Mouse (Mus musculus) midbrain, postnatal 0 days (tissue): ENCODE measurements around the gene Rabepk. TPM values are rescaled to one million over a fixed set of nuclear protein-coding genes. Genes with fewer than 3 reads are reported as not detected.
"Not testable (repeated sequence)": the region's sequence is repeated elsewhere in the genome, so short reads cannot be mapped to it uniquely, and the experiment has no call there.

Source experiments
- ATAC-seq: fragments of 200-750 bp; cut with Nextera tagmentation; 2 replicates; pipeline ENCODE4 v1.8.0; 2017; ENCODE audit warnings: moderate number of reproducible peaks, mild to moderate bottlenecking, moderate TSS enrichment, moderate library complexity; ENCODE audit not compliant: low FRiP score
- DNase-seq: peaks from one replicate; pipeline ENCODE4 v3.0.0-alpha.2; 2015; ENCODE audit warnings: low spot score
- H3K27ac ChIP-seq: fragments of 300-500 bp; sonication (generic); 2 replicates; pipeline ENCODE4 v1.5.1; 2014; ENCODE audit warnings: low read depth, mild to moderate bottlenecking, low read length, mixed read lengths
- H3K27me3 ChIP-seq: fragments of 300-500 bp; sonication (generic); 2 replicates; pipeline ENCODE4 v1.6.1; 2014; ENCODE audit warnings: low read length, control low read depth, mixed read lengths; ENCODE audit not compliant: insufficient read depth
- H3K36me3 ChIP-seq: fragments of 300-500 bp; sonication (generic); 2 replicates; pipeline ENCODE4 v1.6.1; 2014; ENCODE audit warnings: low read length, control low read depth, mixed read lengths; ENCODE audit not compliant: insufficient read depth
- H3K4me1 ChIP-seq: fragments of 300-500 bp; sonication (generic); 2 replicates; pipeline ENCODE4 v1.6.1; 2014; ENCODE audit warnings: mild to moderate bottlenecking, control low read depth, antibody characterized with exemption, low read length, mixed read lengths; ENCODE audit not compliant: insufficient read depth
- H3K4me2 ChIP-seq: fragments of 300-500 bp; sonication (generic); 2 replicates; pipeline ENCODE4 v1.6.1; 2014; ENCODE audit warnings: low read depth, mild to moderate bottlenecking, low read length, mixed read lengths; ENCODE audit not compliant: poor library complexity, severe bottlenecking
- H3K4me3 ChIP-seq: fragments of 300-500 bp; sonication (generic); 2 replicates; pipeline ENCODE4 v1.5.1; 2014; ENCODE audit warnings: low read depth, mild to moderate bottlenecking, low read length, moderate library complexity
- H3K9ac ChIP-seq: fragments of 300-500 bp; sonication (generic); replicated peaks from 2 replicates; pipeline ENCODE4 v1.6.1; 2014; ENCODE audit warnings: mild to moderate bottlenecking, low read length, moderate library complexity, mixed read lengths; ENCODE audit not compliant: poor library complexity, severe bottlenecking
- H3K9me3 ChIP-seq: fragments of 300-500 bp; sonication (generic); 2 replicates; pipeline ENCODE4 v1.6.1; 2016; ENCODE audit warnings: low read length, control low read depth
- CTCF ChIP-seq: IDR thresholded peaks from 2 replicates; pipeline ENCODE4 v1.5.1; 2016; ENCODE audit warnings: antibody characterized with exemption, mild to moderate bottlenecking
- WGBS: fragments of 180-500 bp; shearing (Covaris S2); extraction: QIAGEN DNeasy Blood & Tissue Kit; methylation state at CpG from one replicate; pipeline ENCODE4 v1.1.7; 2014; 5-methylcytosine and 5-hydroxymethylcytosine counted together
- polyA plus RNA-seq: library from polyadenylated mRNA; unstranded; fragments of >200 nt; fragmentation: Nextera tagmentation; extraction: Ambion mirVana; gene quantifications from 2 replicates; pipeline ENCODE4 v1.2.1, GENCODE M21; 2015
- total RNA-seq: library from RNA; depleted of rRNA; stranded (reverse); fragments of >200 nt; gene quantifications from 2 replicates; pipeline ENCODE4 v1.2.3, GENCODE M21; 2014

Gene Rabepk
- total and polyA plus RNA-seq, 2 experiments from 2014 or later, result 19.2 to 23.2 TPM

DNA sequence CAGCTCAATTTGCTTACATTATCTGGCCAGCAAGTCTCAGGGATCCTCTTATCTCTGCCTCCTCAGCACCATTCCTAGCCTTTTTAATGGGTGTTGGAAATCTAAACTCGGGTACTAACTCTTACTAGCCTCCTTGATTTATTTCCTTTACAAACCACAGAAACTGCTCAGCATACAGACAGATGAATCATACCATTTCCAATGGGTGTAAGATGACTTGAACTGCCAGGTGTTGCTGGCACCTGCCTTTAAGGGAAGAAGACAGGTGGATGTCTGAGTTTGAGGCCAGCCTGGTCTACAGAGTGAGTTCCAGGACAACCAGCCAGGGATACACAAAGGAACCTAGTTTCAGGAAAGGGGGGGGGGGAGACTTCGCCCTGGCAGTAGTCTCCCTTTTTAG lies 8.3 kb upstream of the Rabepk start:
- no peak overlapping the region for H3K4me2 ChIP-seq
- H3K4me1 ChIP-seq, result peaks cover 5% of the 10 kb centered on the region; the same call in 1 of the 2 replicates
- TF ChIP-seq CTCF, result no peak
- no peak overlapping the region for H3K9ac ChIP-seq
- 93% methylated on average over 2 of the region's 2 CpGs for WGBS
- H3K4me3 ChIP-seq, result no peak overlapping the region
- ATAC-seq, result no peak
- no peak overlapping the region for H3K27ac ChIP-seq
- no peaks in the 10 kb centered on the region for H3K27me3 ChIP-seq
- peaks cover 20% of the 10 kb centered on the region; the same call in 1 of the 2 replicates for H3K36me3 ChIP-seq
- no peak for DNase-seq
- no peaks in the 10 kb centered on the region for H3K9me3 ChIP-seq

DNA sequence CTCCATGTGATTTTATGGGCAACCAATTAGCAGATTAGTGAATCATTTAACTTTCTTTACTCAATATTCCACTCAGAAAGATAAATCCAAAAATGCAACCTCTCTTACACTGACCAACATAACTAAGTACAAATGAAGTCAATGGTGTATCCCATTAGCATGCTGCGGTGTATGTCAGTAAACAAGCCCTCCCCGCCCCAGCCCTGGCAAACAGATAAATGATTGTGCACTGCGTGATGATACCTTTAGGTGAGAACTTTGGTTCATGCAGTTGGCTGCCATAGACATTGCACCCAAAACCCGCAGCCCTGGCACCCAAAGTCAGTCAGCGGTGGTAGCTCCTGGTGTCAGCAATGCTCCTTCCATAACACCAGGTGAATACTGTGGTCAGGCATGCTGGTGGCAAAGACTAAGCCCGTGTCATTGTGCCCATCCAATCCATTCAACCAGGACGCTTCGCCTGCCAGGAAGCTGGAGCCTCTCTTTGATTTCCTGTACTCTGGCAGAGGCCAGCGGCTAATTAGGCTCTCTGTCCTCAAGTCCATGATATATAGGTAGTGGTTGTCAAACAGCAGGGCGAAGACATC lies 5.7 kb upstream of the Rabepk start:
- H3K4me2 ChIP-seq, result no peak overlapping the region
- peaks cover 8% of the 10 kb centered on the region; the same call in 1 of the 2 replicates for H3K36me3 ChIP-seq
- ATAC-seq, result no peak
- H3K9ac ChIP-seq, result no peak overlapping the region
- no peak overlapping the region for H3K27ac ChIP-seq
- no peak for DNase-seq
- TF ChIP-seq CTCF, result no peak
- 90% methylated on average over 10 of the region's 10 CpGs for WGBS
- no peaks in the 10 kb centered on the region for H3K27me3 ChIP-seq
- H3K4me3 ChIP-seq, result no peak overlapping the region
- H3K4me1 ChIP-seq, result peaks cover 5% of the 10 kb centered on the region; the same call in 1 of the 2 replicates
- no peaks in the 10 kb centered on the region for H3K9me3 ChIP-seq

DNA sequence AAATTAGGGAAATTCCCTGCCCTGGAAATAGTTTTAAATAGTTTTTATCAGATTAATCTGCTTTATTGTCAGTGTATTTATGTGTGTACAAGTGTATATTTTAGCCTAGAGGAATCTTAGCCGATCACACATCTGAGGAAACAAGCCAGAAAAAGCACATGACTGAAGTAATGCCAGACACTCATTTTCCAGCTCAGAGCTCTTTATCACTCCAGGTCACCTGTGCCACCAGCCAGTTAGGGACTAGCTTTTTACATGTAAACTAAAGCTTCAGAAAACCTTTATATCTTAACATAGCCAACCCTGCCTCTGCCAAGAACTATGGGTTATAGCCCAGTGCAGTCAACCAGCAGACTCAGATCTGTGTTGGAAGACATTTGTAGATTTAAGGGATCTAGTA lies 5.1 kb upstream of the Rabepk start:
- WGBS, result 69% methylated on average over 1 of the region's 1 CpGs
- H3K9me3 ChIP-seq, result no peaks in the 10 kb centered on the region
- H3K4me2 ChIP-seq, result no peak overlapping the region
- no peak for DNase-seq
- no peak overlapping the region for H3K9ac ChIP-seq
- no peak overlapping the region for H3K4me3 ChIP-seq
- H3K4me1 ChIP-seq, result peaks cover 5% of the 10 kb centered on the region; the same call in 1 of the 2 replicates
- H3K27me3 ChIP-seq, result no peaks in the 10 kb centered on the region
- H3K36me3 ChIP-seq, result peaks cover 8% of the 10 kb centered on the region; the same call in 1 of the 2 replicates
- ATAC-seq, result no peak
- no peak for TF ChIP-seq CTCF
- no peak overlapping the region for H3K27ac ChIP-seq

DNA sequence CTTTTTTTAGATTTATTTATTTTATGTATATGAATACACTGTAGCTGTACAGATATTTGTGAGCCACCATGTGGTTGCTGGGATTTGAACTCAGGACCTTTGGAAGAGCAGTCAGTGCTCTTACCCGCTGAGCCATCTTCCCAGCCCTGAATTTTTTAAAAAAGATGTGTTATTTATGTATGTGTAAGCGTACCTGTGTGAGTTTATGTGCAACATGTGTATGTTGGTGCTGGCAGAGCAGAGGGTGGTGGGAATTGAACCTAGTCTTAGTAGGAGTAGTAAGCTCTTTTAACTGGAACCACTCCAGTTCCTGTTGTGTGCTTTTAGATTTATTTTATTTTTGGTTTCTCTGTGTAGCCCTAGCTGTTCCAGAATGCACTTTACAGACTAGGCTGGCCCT lies 4.5 kb upstream of the Rabepk start:
- Histone ChIP-seq H3K36me3 (peaks cover 8% of the 10 kb centered on the region; the same call in 1 of the 2 replicates), H3K4me1 (peaks cover 5% of the 10 kb centered on the region), H3K27ac (no peak overlapping the region), H3K9ac (no peak overlapping the region), H3K4me2 (no peak overlapping the region), H3K27me3 (no peaks in the 10 kb centered on the region), H3K4me3 (no peak overlapping the region), H3K9me3 (no peaks in the 10 kb centered on the region)
- TF ChIP-seq CTCF, result no peak
- ATAC-seq (no peak), DNase-seq (no peak)
- 97% methylated on average over 2 of the region's 2 CpGs for WGBS

DNA sequence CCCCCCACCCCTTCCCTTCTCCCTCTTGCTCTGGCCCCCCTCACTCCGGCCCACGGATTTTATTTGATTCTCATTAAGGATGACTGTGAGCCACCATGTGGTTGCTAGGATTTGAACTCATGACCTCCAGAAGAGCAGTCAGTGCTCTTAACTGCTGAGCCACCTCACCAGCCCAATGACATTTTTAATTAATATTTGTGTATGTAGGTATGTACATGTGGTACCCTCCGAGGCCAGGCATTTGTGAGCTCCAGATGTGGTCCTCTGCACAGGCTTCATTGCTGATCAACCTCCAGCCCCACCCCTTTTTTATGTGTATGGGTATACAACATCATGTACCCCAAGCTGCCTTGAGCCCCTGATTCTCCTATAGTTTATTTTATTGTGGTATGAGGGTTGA lies 4.0 kb upstream of the Rabepk start:
- no peak for TF ChIP-seq CTCF
- ATAC-seq (no peak), DNase-seq (no peak)
- Histone ChIP-seq H3K4me2 (peak overlapping the region; percentile 59), H3K4me3 (no peak overlapping the region), H3K36me3 (peaks cover 8% of the 10 kb centered on the region; the same call in 1 of the 2 replicates), H3K9me3 (no peaks in the 10 kb centered on the region), H3K27me3 (no peaks in the 10 kb centered on the region), H3K9ac (0 out of 2 replicates have a peak overlapping the region, but pooled peaks have one; percentile 8), H3K27ac (no peak overlapping the region), H3K4me1 (peaks cover 5% of the 10 kb centered on the region)
- 72% methylated on average over 3 of the region's 3 CpGs for WGBS

DNA sequence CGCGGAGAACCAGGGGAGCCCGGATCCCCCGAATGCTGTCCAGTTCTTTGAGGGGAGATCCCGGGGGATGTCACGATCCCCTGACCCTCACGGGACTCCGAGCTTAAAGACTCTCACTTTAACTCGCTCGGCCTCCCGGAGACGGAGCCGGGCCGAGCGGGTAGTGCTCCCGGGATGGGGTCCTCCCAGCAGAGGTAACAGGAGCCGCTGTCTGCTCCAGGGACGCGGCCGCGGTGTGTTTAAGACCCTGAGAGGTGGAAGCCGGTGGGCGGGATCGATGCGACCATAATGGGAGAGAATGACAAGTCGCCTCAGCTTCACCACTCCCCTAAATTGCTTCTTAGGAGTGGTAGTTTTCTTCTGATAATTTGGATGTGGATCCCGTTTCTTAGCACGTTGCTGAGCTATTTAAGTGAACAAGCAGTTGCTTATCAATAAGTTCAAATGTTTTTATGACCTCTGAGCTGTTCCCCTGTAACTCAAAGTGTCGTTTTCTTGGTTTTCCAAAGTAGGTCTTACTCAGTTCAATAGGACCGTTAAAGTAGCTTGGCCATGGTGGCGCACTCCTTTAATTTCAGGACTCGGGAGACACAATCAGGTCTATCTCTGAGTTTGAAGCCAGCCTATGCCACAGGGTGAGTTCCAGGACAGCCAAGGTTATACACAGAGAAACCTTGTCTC lies 3.0 kb upstream of the Rabepk start:
- peak; percentile 13 for TF ChIP-seq CTCF
- peak overlapping the region; percentile 59 for H3K4me2 ChIP-seq
- ATAC-seq (peak; percentile 67), DNase-seq (peak; percentile 14)
- H3K27ac ChIP-seq, result peak overlapping the region; percentile 90
- H3K36me3 ChIP-seq, H3K27me3 ChIP-seq, H3K9me3 ChIP-seq, H3K4me1 ChIP-seq: not testable (repeated sequence)
- H3K9ac ChIP-seq, result peak overlapping the region; percentile 70
- peak overlapping the region; percentile 61 for H3K4me3 ChIP-seq
- WGBS, result under 1% methylated on average over 20 of the region's 32 CpGs
